Mouse (Mus musculus): ENCODE measurements around the gene Hacd2. TPM values are rescaled to one million over a fixed set of nuclear protein-coding genes. Genes with fewer than 3 reads are reported as not detected.

Gene Hacd2
- polyA plus RNA-seq, 1 experiment: 36.1 TPM

DNA sequence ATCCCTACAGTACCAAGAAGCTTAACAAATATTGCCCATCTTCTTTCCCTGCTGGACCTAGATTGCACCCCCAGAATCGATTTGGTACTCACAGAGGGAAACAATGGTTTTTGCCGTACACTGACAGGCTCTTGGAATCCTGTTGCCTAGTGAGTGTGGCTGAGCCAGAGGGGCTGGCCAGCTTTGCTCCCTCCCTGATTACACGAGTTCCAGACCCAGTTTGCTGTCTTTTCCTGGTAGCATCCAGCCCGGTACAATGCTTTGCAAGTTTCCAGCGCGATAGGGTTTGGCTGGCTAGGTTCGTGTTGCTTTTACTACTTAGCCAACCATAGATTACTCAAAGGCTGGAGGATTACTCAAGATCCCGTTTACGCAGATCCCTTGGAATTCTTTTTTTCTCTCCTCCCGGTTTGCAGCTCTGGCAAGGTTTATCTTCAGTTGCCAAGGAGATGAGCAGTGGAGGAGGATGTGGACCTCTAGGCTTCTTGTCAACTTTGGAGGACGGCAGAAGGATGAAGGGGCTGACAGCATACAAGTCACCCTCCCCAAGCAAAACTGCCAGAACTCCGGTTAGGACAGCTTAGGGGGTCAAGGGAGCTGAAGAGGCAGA, 131.0 kb downstream of the Hacd2 start:
- Histone ChIP-seq H3K4me3 (no peak overlapping the region), H3ac (ENCODE audit: control insufficient read depth, insufficient read length) (no peak overlapping the region), H3K27me3 (ENCODE audit: control insufficient read depth, insufficient read depth, insufficient read length) (peaks cover 59% of the 10 kb centered on the region), H3K36me3 (ENCODE audit: control insufficient read depth, insufficient read depth) (no peaks in the 10 kb centered on the region), H3K4me2 (ENCODE audit: low read depth) (no peak overlapping the region), H3K79me2 (ENCODE audit: control insufficient read depth, insufficient read depth) (no peaks in the 10 kb centered on the region)
- TF ChIP-seq CEBPB (IDR thresholded peaks at IDR 0.05; ENCODE audit: insufficient read depth, poor library complexity, severe bottlenecking): no peak
- TF ChIP-seq E2F4 (IDR thresholded peaks at IDR 0.05; ENCODE audit: insufficient read depth): no peak
- no peak for TF ChIP-seq USF1 (IDR thresholded peaks at IDR 0.05; ENCODE audit: low read depth)
- TF ChIP-seq TCF3 (IDR thresholded peaks at IDR 0.05; ENCODE audit: insufficient read length, low read depth): no peak
- no peak for TF ChIP-seq TCF12 (IDR thresholded peaks at IDR 0.05; ENCODE audit: insufficient read depth, poor library complexity, severe bottlenecking)
- TF ChIP-seq POLR2A (IDR thresholded peaks at IDR 0.05; ENCODE audit: insufficient read length, low read depth): no peak
- TF ChIP-seq REST (IDR thresholded peaks at IDR 0.05; ENCODE audit: insufficient read depth, insufficient read length): no peak
- no peak for TF ChIP-seq MAX (IDR thresholded peaks at IDR 0.05; ENCODE audit: low read depth)
- no peak for TF ChIP-seq MYOG (IDR thresholded peaks at IDR 0.05; ENCODE audit: control insufficient read depth in 1 of 3, insufficient read depth in 1 of 3, insufficient read length in 2 of 3, low read depth in 2 of 3)
- TF ChIP-seq MYOD1 (IDR thresholded peaks at IDR 0.05; ENCODE audit: control insufficient read depth in 1 of 3, insufficient read length in 2 of 3, low read depth in 2 of 3): no peak
- no peak for TF ChIP-seq POLR2AphosphoS2 (IDR thresholded peaks at IDR 0.05; ENCODE audit: insufficient read length, low read depth)

DNA sequence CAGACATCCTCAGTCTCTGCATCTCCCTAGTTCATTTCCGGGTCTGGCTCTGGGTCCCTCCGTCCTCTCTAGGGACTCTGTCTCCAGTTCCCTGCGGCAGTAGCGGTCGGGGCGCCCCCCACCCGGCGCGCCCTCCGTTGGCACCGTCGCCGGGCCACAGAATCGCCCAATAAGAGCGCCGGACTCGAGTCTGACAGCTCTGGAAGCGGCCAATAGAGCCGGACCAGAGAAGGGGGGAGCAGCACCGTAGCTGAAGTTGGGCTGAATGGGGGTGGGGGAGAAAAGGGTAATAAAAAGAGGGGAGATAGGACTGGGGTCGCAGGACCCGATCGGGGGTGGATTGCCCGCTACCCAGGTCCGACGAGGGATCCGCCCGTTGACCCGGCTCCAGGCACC, 132.0 kb downstream of the Hacd2 start:
- Histone ChIP-seq H3K79me2 (ENCODE audit: control insufficient read depth, insufficient read depth) (no peaks in the 10 kb centered on the region), H3K27me3 (ENCODE audit: control insufficient read depth, insufficient read depth, insufficient read length) (peaks cover 51% of the 10 kb centered on the region), H3ac (ENCODE audit: control insufficient read depth, insufficient read length) (no peak overlapping the region), H3K4me2 (ENCODE audit: low read depth) (no peak overlapping the region), H3K36me3 (ENCODE audit: control insufficient read depth, insufficient read depth) (no peaks in the 10 kb centered on the region), H3K4me3 (no peak overlapping the region)
- no peak for TF ChIP-seq TCF3 (IDR thresholded peaks at IDR 0.05; ENCODE audit: insufficient read length, low read depth)
- TF ChIP-seq MAX (IDR thresholded peaks at IDR 0.05; ENCODE audit: low read depth): no peak
- TF ChIP-seq REST (IDR thresholded peaks at IDR 0.05; ENCODE audit: insufficient read depth, insufficient read length): no peak
- TF ChIP-seq MYOD1 (IDR thresholded peaks at IDR 0.05; ENCODE audit: control insufficient read depth in 1 of 3, insufficient read length in 2 of 3, low read depth in 2 of 3): no peak
- no peak for TF ChIP-seq MYOG (IDR thresholded peaks at IDR 0.05; ENCODE audit: control insufficient read depth in 1 of 3, insufficient read depth in 1 of 3, insufficient read length in 2 of 3, low read depth in 2 of 3)
- no peak for TF ChIP-seq USF1 (IDR thresholded peaks at IDR 0.05; ENCODE audit: low read depth)
- no peak for TF ChIP-seq SRF (IDR thresholded peaks at IDR 0.05; ENCODE audit: control insufficient read depth, insufficient read length, low read depth)
- no peak for TF ChIP-seq CEBPB (IDR thresholded peaks at IDR 0.05; ENCODE audit: insufficient read depth, poor library complexity, severe bottlenecking)
- TF ChIP-seq POLR2A (IDR thresholded peaks at IDR 0.05; ENCODE audit: insufficient read length, low read depth): no peak
- TF ChIP-seq TCF12 (IDR thresholded peaks at IDR 0.05; ENCODE audit: insufficient read depth, poor library complexity, severe bottlenecking): no peak
- no peak for TF ChIP-seq E2F4 (IDR thresholded peaks at IDR 0.05; ENCODE audit: insufficient read depth)

DNA sequence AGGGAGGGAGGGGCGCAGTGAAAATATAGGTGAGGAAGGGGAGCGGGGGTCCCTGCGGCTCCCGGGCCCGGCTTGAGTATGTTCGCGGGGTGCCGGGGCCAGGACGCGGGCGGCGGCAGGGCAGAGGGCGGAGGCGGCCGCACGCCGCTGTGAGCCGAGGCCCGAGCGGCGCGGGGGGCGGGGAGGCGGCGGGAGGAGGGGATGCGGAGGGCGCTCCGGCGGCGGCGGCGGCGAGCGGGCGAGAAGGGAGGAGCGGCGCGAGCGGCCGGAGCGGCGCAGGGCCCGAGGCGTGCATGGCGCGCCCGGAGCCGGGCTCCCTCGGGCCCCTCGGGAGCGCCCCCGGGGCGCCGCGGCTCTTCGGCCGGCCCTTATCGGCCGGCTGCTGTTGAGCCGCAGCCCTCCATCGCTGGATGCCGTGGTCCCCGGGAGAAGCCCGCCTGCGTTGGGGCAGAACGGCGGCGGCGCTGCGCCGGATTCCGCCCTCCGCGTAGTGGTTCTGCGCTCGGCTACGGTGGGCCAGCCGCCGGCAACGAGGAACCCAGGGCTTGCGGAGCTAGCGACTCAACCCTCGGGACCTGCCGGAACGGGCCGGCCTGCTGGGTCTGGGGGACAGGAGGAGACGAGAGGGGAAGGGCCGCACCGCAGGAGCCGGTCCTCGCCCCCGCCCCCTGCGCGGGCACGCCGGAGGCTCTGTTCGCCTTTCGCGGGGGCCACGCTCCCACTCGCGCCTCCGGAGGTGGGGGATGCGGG, 132.6 kb downstream of the Hacd2 start, which contains the start of gene Adcy5:
Adcy5 (plus strand) TSS at position 237 of the 750 bp plus-strand sequence.
- no peak within 1 kb of the TSS for H3K4me3 ChIP-seq
- no peak within 1 kb of the TSS for H3ac ChIP-seq (ENCODE audit: control insufficient read depth, insufficient read length)
- H3K79me2 ChIP-seq (ENCODE audit: control insufficient read depth, insufficient read depth): no peaks in the 10 kb centered on the region
- TF ChIP-seq MYOG (IDR thresholded peaks at IDR 0.05; ENCODE audit: control insufficient read depth in 1 of 3, insufficient read depth in 1 of 3, insufficient read length in 2 of 3, low read depth in 2 of 3) (no peak), MYOD1 (IDR thresholded peaks at IDR 0.05; ENCODE audit: control insufficient read depth in 1 of 3, insufficient read length in 2 of 3, low read depth in 2 of 3) (no peak), E2F4 (IDR thresholded peaks at IDR 0.05; ENCODE audit: insufficient read depth) (no peak), SRF (IDR thresholded peaks at IDR 0.05; ENCODE audit: control insufficient read depth, insufficient read length, low read depth) (no peak), CEBPB (IDR thresholded peaks at IDR 0.05; ENCODE audit: insufficient read depth, poor library complexity, severe bottlenecking) (no peak), POLR2A (IDR thresholded peaks at IDR 0.05; ENCODE audit: insufficient read length, low read depth) (no peak), TCF3 (IDR thresholded peaks at IDR 0.05; ENCODE audit: insufficient read length, low read depth) (no peak), POLR2AphosphoS2 (IDR thresholded peaks at IDR 0.05; ENCODE audit: insufficient read length, low read depth) (no peak), MAX (IDR thresholded peaks at IDR 0.05; ENCODE audit: low read depth) (no peak)
- H3K4me2 ChIP-seq (ENCODE audit: low read depth): no peak within 1 kb of the TSS
- peaks cover 51% of the 10 kb centered on the region for H3K27me3 ChIP-seq (ENCODE audit: control insufficient read depth, insufficient read depth, insufficient read length)
- no peaks in the 10 kb centered on the region for H3K36me3 ChIP-seq (ENCODE audit: control insufficient read depth, insufficient read depth)

DNA sequence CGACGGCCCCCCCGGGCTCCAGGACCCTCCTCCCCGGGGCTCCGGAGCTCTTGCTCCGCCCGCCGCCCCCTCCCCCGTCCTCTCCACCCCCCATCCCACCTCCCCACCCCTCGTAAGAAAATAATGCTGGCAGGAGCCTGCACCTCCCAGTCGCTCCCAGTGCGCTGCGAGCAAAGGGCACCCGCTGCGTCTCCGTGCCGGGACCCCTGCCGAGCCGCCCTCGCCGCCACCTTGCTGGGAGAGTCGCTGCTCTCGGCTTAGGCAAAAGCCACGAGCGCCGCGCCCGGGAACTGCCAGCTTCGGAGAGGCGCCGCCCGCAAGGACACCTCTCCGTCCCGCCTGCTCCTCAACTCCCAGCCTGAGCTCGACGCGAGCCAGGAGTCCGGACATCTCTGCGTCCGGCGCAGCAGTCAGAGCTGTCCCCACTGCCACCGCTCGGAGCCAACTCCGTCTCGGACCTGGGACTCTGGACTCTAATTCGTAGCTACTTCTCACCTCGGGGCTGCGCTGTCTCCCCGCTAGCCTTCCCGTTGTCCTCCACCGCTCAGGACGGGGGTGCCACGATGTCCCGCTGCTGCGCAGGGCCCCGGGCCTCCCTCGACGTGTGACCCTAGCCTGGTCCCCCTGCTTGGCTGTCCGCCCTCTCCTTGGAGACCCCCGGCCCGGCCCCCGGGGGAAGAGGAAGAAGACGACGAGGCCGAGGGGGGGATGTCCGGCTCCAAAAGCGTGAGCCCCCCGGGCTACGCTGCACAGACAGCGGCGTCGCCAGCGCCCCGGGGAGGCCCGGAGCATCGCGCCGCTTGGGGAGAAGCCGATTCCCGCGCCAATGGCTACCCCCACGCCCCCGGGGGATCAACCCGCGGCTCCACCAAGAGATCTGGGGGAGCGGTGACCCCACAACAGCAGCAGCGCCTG, 133.4 kb downstream of the Hacd2 start:
- no peak overlapping the region for H3K4me3 ChIP-seq
- H3K27me3 ChIP-seq (ENCODE audit: control insufficient read depth, insufficient read depth, insufficient read length): peaks cover 50% of the 10 kb centered on the region
- TF ChIP-seq REST (IDR thresholded peaks at IDR 0.05; ENCODE audit: insufficient read depth, insufficient read length): no peak
- TF ChIP-seq E2F4 (IDR thresholded peaks at IDR 0.05; ENCODE audit: insufficient read depth): no peak
- no peak for TF ChIP-seq MAX (IDR thresholded peaks at IDR 0.05; ENCODE audit: low read depth)
- no peak for TF ChIP-seq MYOD1 (IDR thresholded peaks at IDR 0.05; ENCODE audit: control insufficient read depth in 1 of 3, insufficient read length in 2 of 3, low read depth in 2 of 3)
- TF ChIP-seq TCF12 (IDR thresholded peaks at IDR 0.05; ENCODE audit: insufficient read depth, poor library complexity, severe bottlenecking): no peak
- TF ChIP-seq USF1 (IDR thresholded peaks at IDR 0.05; ENCODE audit: low read depth): no peak
- no peak for TF ChIP-seq TCF3 (IDR thresholded peaks at IDR 0.05; ENCODE audit: insufficient read length, low read depth)
- no peak for TF ChIP-seq CEBPB (IDR thresholded peaks at IDR 0.05; ENCODE audit: insufficient read depth, poor library complexity, severe bottlenecking)
- no peak for TF ChIP-seq POLR2A (IDR thresholded peaks at IDR 0.05; ENCODE audit: insufficient read length, low read depth)
- TF ChIP-seq MYOG (IDR thresholded peaks at IDR 0.05; ENCODE audit: control insufficient read depth in 1 of 3, insufficient read depth in 1 of 3, insufficient read length in 2 of 3, low read depth in 2 of 3): no peak
- H3K4me2 ChIP-seq (ENCODE audit: low read depth): no peak overlapping the region
- no peaks in the 10 kb centered on the region for H3K36me3 ChIP-seq (ENCODE audit: control insufficient read depth, insufficient read depth)
- H3K79me2 ChIP-seq (ENCODE audit: control insufficient read depth, insufficient read depth): no peaks in the 10 kb centered on the region
- no peak overlapping the region for H3ac ChIP-seq (ENCODE audit: control insufficient read depth, insufficient read length)
